Mouse (Mus musculus): ENCODE results near the gene Tspyl3.
"Not testable (repeated sequence)": the region's sequence is repeated elsewhere in the genome, so short reads cannot be mapped to it uniquely, and the experiment has no call there.

The Tspyl3 gene

GRCm38 (mm10) chr2:153224946-153225594, at the start of gene Tspyl3:
TSS of gene Tspyl3 (minus strand) at chr2:153225441.
- peak; percentile 61 for DNase-seq

- no peak for DNase-seq
Measured at GRCm38 (mm10) chr2:153274919-153275247, 49.6 kb upstream of the Tspyl3 start.

- peak; percentile 57 for DNase-seq
Measured at GRCm38 (mm10) chr2:153274200-153274918, 49.1 kb upstream of the Tspyl3 start.

GRCm38 (mm10) chr2:153270231-153270915, 45.1 kb upstream of the Tspyl3 start:
- not testable (repeated sequence) for DNase-seq

- DNase-seq, result no peak
Measured at GRCm38 (mm10) chr2:153267331-153267730, 42.1 kb upstream of the Tspyl3 start.

GRCm38 (mm10) chr2:153263053-153263452, 37.8 kb upstream of the Tspyl3 start:
- DNase-seq, result no peak

- no peak for DNase-seq
Measured at GRCm38 (mm10) chr2:153259864-153260674, 34.8 kb upstream of the Tspyl3 start.

GRCm38 (mm10) chr2:153259030-153259863, 34.0 kb upstream of the Tspyl3 start:
- DNase-seq, result no peak

- DNase-seq, result no peak
Measured at GRCm38 (mm10) chr2:153256604-153257003, 31.4 kb upstream of the Tspyl3 start.

GRCm38 (mm10) chr2:153249751-153250150, 24.5 kb upstream of the Tspyl3 start:
- DNase-seq, result no peak

- no peak for DNase-seq
Measured at GRCm38 (mm10) chr2:153242156-153242555, 16.9 kb upstream of the Tspyl3 start.

- peak; percentile 93 for DNase-seq
Measured at GRCm38 (mm10) chr2:153241250-153242014, 16.2 kb upstream of the Tspyl3 start, which contains the start of the genes Plagl2 and Pofut1. TSS of gene Plagl2 (minus strand) at chr2:153241426. TSS of gene Pofut1 (plus strand) at chr2:153241533.

GRCm38 (mm10) chr2:153240701-153241235, 15.5 kb upstream of the Tspyl3 start:
- peak; percentile 32 for DNase-seq

GRCm38 (mm10) chr2:153239860-153240480, 14.7 kb upstream of the Tspyl3 start:
- DNase-seq, result no peak

- DNase-seq, result peak; percentile 33
Measured at GRCm38 (mm10) chr2:153239021-153239859, 14.0 kb upstream of the Tspyl3 start.

- no peak for DNase-seq
Measured at GRCm38 (mm10) chr2:153238406-153238805, 13.2 kb upstream of the Tspyl3 start.

- DNase-seq, result no peak
Measured at GRCm38 (mm10) chr2:153237891-153238290, 12.7 kb upstream of the Tspyl3 start.

GRCm38 (mm10) chr2:153237193-153237592, 12.0 kb upstream of the Tspyl3 start:
- no peak for DNase-seq

- DNase-seq, result no peak
Measured at GRCm38 (mm10) chr2:153228523-153228922, 3.3 kb upstream of the Tspyl3 start.
